Mouse (Mus musculus) embryonic fibroblast, embryonic 13.5 days (primary cell): Measurements from ENCODE around the gene Immp2l.

Source experiments
- CTCF ChIP-seq: IDR thresholded peaks from 2 replicates; pipeline ENCODE4 v1.5.1; 2011; ENCODE audit warnings: mild to moderate bottlenecking, control low read depth, low read length, moderate library complexity, borderline replicate concordance; ENCODE audit not compliant: insufficient read depth
- POLR2A ChIP-seq: IDR thresholded peaks from 2 replicates; pipeline ENCODE4 v1.6.1; 2011; ENCODE audit warnings: low read depth, mild to moderate bottlenecking, control low read depth, low read length, moderate library complexity

GRCm38 (mm10) chr12:41215186-41215585 is 191.3 kb downstream of the Immp2l start:
- TF ChIP-seq CTCF (no peak), POLR2A (no peak)
